Mouse (Mus musculus) heart, adult 2 months (tissue): ENCODE results near the gene Adamts5.

Experiments used
- CTCF ChIP-seq: fragments of 200-600 bp; IDR thresholded peaks from 2 replicates; pipeline ENCODE4 v1.8.1; 2022; ENCODE audit warnings: antibody characterized with exemption, mild to moderate bottlenecking, moderate library complexity
- POLR2A ChIP-seq: fragments of 200-500 bp; IDR thresholded peaks from 2 replicates; pipeline ENCODE4 v1.6.1; 2011; ENCODE audit warnings: mild to moderate bottlenecking, low read depth, low read length, control low read depth; ENCODE audit not compliant: insufficient read depth

GRCm38 (mm10) chr16:85887289-85888051 lies 14.2 kb downstream of the Adamts5 start:
- no peak for TF ChIP-seq CTCF
- TF ChIP-seq POLR2A = no peak
